Mouse (Mus musculus) kidney, embryonic 14.5 days (tissue): ENCODE measurements around the gene Scrn3. TPM values are rescaled to one million over a fixed set of nuclear protein-coding genes. Genes with fewer than 3 reads are reported as not detected.

Experiments
- ATAC-seq: fragments of 200-750 bp; cut with Nextera tagmentation; 2 replicates; pipeline ENCODE4 v1.8.0; 2017; ENCODE audit warnings: moderate number of reproducible peaks, mild to moderate bottlenecking, moderate TSS enrichment, moderate library complexity; ENCODE audit not compliant: low FRiP score, low TSS enrichment
- H3K27ac ChIP-seq: fragments of 300-500 bp; sonication (generic); 2 replicates; pipeline ENCODE4 v1.5.1; 2014; ENCODE audit warnings: low read depth, mild to moderate bottlenecking, low read length, moderate library complexity, mixed read lengths
- H3K27me3 ChIP-seq: fragments of 300-500 bp; sonication (generic); 2 replicates; pipeline ENCODE4 v1.6.1; 2014; ENCODE audit warnings: mild to moderate bottlenecking, low read length; ENCODE audit not compliant: control insufficient read depth, insufficient read depth
- H3K36me3 ChIP-seq: fragments of 300-500 bp; sonication (generic); 2 replicates; pipeline ENCODE4 v1.6.1; 2014; ENCODE audit warnings: low read length, mixed read lengths; ENCODE audit not compliant: control insufficient read depth, insufficient read depth
- H3K4me1 ChIP-seq: fragments of 300-500 bp; sonication (generic); 2 replicates; pipeline ENCODE4 v1.6.1; 2014; ENCODE audit warnings: low read length, mixed read lengths; ENCODE audit not compliant: control insufficient read depth, insufficient read depth
- H3K4me2 ChIP-seq: fragments of 300-500 bp; sonication (generic); replicated peaks from 2 replicates; pipeline ENCODE4 v1.6.1; 2014; ENCODE audit warnings: low read depth, mild to moderate bottlenecking, low read length
- H3K4me3 ChIP-seq: fragments of 300-500 bp; sonication (generic); 2 replicates; pipeline ENCODE4 v1.5.1; 2014; ENCODE audit warnings: mild to moderate bottlenecking, low read length
- H3K9ac ChIP-seq: fragments of 300-500 bp; sonication (generic); 2 replicates; pipeline ENCODE4 v1.6.1; 2014; ENCODE audit warnings: low read depth, mild to moderate bottlenecking, low read length, moderate library complexity
- H3K9me3 ChIP-seq: fragments of 300-500 bp; sonication (generic); 2 replicates; pipeline ENCODE4 v1.6.1; 2016; ENCODE audit warnings: low read length; ENCODE audit not compliant: control insufficient read depth
- WGBS: fragments of 180-500 bp; shearing (Covaris S2); extraction: QIAGEN DNeasy Blood & Tissue Kit; methylation state at CpG from one replicate; pipeline ENCODE4 v1.1.7; 2014; 5-methylcytosine and 5-hydroxymethylcytosine counted together
- polyA plus RNA-seq: library from polyadenylated mRNA; unstranded; fragments of >200 nt; fragmentation: Nextera tagmentation; extraction: Ambion mirVana; gene quantifications from 2 replicates; pipeline ENCODE4 v1.2.1, GENCODE M21; 2014

Gene Scrn3
- polyA plus RNA-seq, 1 experiment from 2014 or later: 14.5 TPM

DNA sequence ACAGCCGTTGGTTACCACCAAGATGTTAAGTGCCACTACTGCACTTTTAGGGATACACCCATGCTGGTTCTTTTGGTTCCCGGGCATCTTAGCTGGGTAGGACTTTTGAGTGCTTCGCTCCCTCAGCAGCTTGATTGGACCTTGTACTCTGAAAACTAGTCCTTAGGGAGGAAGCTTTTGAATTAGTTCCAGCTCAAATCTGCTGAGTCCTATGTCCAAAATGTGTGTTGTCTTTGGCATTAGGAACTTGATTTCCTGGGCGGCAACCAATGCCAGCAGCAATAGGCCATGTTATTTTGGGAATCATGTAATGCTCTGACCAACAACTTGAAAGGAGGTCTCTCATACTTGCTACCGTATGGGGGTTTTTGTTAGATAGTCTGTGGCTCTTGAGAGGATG is 13.5 kb downstream of the Scrn3 start:
- no peaks in the 10 kb centered on the region for H3K9me3 ChIP-seq
- H3K4me3 ChIP-seq: no peak overlapping the region
- no peaks in the 10 kb centered on the region for H3K27me3 ChIP-seq
- no peaks in the 10 kb centered on the region for H3K36me3 ChIP-seq
- H3K9ac ChIP-seq: no peak overlapping the region
- H3K27ac ChIP-seq: no peak overlapping the region
- H3K4me1 ChIP-seq: no peaks in the 10 kb centered on the region
- no peak overlapping the region for H3K4me2 ChIP-seq
- ATAC-seq: no peak
- WGBS: 89% methylated on average over 5 of the region's 5 CpGs

DNA sequence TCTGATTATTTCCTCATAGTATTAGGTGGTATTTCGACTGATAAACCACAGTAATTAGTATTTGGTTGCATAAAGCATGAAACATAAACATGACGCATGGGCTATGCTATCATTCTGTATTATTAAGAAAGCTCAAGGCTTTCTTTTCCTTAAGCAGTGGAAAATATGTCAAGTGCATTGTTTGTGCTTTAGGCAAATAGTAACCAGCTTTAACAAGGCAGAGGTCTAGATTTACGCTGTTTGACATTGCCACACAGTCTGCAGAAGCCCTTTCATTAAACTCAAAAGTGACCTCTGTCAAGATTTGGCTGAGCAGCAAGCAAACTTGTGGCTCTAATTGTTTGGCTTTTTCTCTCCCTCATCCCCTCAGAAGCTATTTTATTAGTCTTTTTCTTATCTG is 23.5 kb downstream of the Scrn3 start:
- Histone ChIP-seq H3K9me3 (no peaks in the 10 kb centered on the region), H3K27me3 (no peaks in the 10 kb centered on the region), H3K4me1 (no peaks in the 10 kb centered on the region), H3K4me2 (no peak overlapping the region), H3K9ac (no peak overlapping the region), H3K36me3 (no peaks in the 10 kb centered on the region), H3K4me3 (no peak overlapping the region), H3K27ac (no peak overlapping the region)
- ATAC-seq: no peak
- WGBS: 86% methylated on average over 3 of the region's 3 CpGs

DNA sequence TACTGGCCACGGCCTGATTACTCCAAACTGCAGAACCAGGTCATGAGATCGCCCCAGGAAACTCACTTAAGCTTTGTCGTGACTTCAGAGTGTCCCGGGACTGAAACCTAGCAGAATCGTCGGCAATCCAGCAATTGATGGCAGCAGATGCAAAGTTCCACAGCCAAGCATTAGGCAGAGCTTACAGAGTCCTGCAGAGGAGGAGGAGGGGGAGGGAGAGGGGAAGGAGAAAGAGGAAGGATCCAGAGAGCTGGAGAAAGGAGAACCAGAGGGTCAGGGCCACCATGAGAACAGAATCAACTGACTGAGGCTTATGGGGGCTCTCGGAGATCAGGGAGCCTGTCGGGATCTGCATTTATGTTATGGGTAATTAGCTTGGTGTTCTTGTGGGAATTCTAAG is 26.0 kb downstream of the Scrn3 start:
- Histone ChIP-seq H3K4me3 (no peak overlapping the region), H3K4me2 (no peak overlapping the region), H3K36me3 (no peaks in the 10 kb centered on the region), H3K9me3 (no peaks in the 10 kb centered on the region), H3K4me1 (no peaks in the 10 kb centered on the region), H3K27ac (no peak overlapping the region), H3K9ac (no peak overlapping the region), H3K27me3 (no peaks in the 10 kb centered on the region)
- WGBS: 78% methylated on average over 8 of the region's 8 CpGs
- no peak for ATAC-seq

DNA sequence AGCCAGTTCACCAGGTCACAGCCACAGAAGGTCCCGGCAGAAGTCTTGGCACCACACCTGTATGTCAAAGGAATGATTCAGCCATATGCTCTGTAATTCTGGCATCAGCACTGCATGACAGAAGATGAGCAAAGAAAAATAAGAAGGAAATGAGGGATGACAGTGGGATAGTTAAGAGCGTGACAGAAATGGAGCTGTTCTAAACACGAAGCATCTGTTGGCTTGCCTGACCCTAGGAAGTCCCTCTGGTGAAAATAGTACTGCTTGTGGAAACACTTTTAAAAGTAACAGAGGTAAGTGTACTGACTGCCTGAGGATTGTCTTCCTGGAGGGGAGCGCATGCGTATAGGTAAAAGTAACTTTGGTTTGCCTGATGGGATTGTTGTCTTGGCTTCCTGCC is 31.3 kb downstream of the Scrn3 start:
- 93% methylated on average over 5 of the region's 5 CpGs for WGBS
- no peaks in the 10 kb centered on the region for H3K4me1 ChIP-seq
- H3K9me3 ChIP-seq: no peaks in the 10 kb centered on the region
- no peak overlapping the region for H3K9ac ChIP-seq
- no peaks in the 10 kb centered on the region for H3K36me3 ChIP-seq
- no peaks in the 10 kb centered on the region for H3K27me3 ChIP-seq
- H3K27ac ChIP-seq: no peak overlapping the region
- H3K4me2 ChIP-seq: no peak overlapping the region
- H3K4me3 ChIP-seq: no peak overlapping the region
- ATAC-seq: no peak

DNA sequence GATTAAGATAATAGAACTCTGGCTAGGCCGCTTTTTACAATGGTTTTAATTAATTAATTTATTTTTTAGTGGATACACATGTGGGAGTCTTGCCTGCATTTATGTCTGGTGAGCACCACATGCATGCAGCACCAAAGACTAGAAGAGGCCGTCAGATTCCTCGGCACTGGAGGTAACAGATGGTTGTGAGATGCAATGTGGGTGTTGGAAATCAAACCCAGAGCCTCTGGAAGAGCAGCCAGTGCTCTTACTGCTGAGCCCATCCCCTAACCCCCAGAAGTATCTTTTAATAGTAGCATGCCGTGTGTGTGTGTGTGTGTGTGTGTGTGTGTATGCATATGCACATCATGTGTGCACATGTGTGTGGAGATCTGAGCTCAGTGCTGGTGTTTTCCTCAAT is 32.8 kb downstream of the Scrn3 start:
- no peaks in the 10 kb centered on the region for H3K36me3 ChIP-seq
- H3K9ac ChIP-seq: no peak overlapping the region
- no peaks in the 10 kb centered on the region for H3K27me3 ChIP-seq
- no peak overlapping the region for H3K4me3 ChIP-seq
- 78% methylated on average over 4 of the region's 4 CpGs for WGBS
- H3K9me3 ChIP-seq: no peaks in the 10 kb centered on the region
- H3K4me1 ChIP-seq: no peaks in the 10 kb centered on the region
- H3K4me2 ChIP-seq: no peak overlapping the region
- no peak overlapping the region for H3K27ac ChIP-seq
- ATAC-seq: no peak

DNA sequence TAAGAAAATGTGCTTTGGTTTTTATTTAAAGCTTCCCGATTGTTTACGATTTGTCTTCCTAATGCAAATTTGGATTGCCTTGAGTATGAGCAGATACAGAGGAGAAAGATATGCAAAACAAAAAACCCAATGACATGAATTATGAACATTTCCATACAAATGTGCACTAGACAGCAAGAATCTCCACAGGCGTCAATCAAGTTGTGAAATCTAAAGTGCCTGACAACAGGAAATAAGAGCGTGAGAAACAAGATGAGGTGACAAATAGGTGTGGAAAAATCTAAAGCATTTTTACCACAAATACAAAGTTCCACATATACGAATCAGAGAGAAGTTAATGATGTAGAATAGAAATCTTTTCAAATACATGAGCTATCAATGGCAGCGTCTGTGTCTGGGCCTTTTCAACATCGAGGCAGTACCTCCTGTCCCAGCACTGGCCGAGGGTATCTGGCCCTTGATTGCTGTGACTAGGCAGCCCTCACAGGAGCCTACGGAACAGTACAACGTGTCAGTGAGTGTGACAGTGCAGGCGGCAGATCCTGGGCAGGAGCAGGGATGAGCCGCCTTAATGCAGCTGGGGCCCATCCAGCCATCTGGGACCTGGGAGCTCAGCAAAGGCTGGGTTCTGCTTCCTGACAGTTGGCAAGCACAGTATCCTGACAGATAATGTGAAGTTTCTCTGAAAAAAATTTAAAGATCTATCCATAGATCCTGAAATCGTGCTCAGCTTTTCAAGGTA is 34.1 kb downstream of the Scrn3 start:
- 67% methylated on average over 13 of the region's 13 CpGs for WGBS
- no peaks in the 10 kb centered on the region for H3K4me1 ChIP-seq
- H3K36me3 ChIP-seq: no peaks in the 10 kb centered on the region
- H3K9me3 ChIP-seq: no peaks in the 10 kb centered on the region
- H3K9ac ChIP-seq: no peak overlapping the region
- no peak for ATAC-seq
- no peak overlapping the region for H3K4me3 ChIP-seq
- no peak overlapping the region for H3K27ac ChIP-seq
- no peak overlapping the region for H3K4me2 ChIP-seq
- no peaks in the 10 kb centered on the region for H3K27me3 ChIP-seq

DNA sequence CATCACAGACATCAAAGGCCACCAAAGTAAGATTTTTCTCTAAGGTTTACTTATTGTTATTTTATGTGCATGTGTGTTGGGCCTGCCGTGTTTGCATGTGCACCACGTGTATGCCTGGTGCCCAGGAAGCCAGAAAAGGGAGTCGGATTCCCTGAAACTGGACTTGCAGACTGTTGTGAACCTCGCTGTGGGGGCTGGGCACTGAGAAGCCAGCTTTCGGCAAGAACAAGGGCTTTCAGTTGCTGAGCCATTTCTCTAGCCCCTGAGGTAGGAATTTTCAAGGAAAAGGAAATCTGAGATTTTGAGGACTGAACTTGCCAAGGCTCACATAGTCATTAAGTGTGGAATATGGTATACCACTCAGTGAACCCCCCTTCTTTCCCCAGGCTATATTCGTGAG is 34.7 kb downstream of the Scrn3 start:
- no peak overlapping the region for H3K4me2 ChIP-seq
- H3K4me3 ChIP-seq: no peak overlapping the region
- no peaks in the 10 kb centered on the region for H3K4me1 ChIP-seq
- no peaks in the 10 kb centered on the region for H3K27me3 ChIP-seq
- 58% methylated on average over 6 of the region's 6 CpGs for WGBS
- H3K36me3 ChIP-seq: no peaks in the 10 kb centered on the region
- H3K9me3 ChIP-seq: no peaks in the 10 kb centered on the region
- no peak overlapping the region for H3K9ac ChIP-seq
- no peak overlapping the region for H3K27ac ChIP-seq
- ATAC-seq: no peak

DNA sequence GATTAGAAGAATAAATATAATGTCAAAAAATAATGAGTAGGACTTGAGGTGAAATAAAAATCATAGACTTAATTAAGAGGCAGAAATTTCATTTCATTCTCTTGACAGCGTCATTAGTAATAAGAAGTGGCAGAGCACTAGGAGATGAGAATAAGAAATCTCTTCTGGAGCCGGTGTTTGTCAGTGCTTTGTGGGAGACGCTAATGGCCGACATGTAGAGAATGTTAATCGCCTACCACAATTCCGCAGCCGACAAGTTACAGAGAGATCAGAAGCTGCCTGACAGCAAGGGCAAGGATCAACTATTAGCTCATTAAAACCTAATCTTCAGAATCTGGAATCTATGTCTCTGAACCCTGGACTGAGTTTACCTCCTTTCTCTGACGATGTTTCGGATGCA is 35.4 kb downstream of the Scrn3 start:
- H3K4me1 ChIP-seq: no peaks in the 10 kb centered on the region
- no peaks in the 10 kb centered on the region for H3K9me3 ChIP-seq
- 61% methylated on average over 9 of the region's 9 CpGs for WGBS
- no peak overlapping the region for H3K4me3 ChIP-seq
- H3K4me2 ChIP-seq: no peak overlapping the region
- no peaks in the 10 kb centered on the region for H3K27me3 ChIP-seq
- H3K36me3 ChIP-seq: no peaks in the 10 kb centered on the region
- H3K27ac ChIP-seq: no peak overlapping the region
- no peak overlapping the region for H3K9ac ChIP-seq
- no peak for ATAC-seq

DNA sequence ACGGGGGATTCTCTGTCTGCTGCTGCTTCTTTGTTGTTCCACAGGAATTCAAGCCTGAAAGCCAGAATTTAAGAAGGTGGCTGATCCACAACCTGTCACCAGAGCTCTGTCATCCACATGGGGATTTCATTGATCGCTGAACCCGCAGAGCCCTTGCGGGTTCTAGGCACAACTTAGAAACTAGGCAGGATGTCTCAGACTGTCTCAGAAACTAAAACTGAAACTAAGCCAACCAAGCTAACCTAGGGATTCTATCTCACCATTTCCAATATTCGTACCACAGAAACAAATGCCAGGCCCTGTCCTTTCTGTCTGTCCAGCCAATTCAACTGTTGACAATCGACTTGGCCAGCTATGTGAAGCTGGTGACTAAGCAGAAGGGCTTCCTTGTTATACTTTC is 35.8 kb downstream of the Scrn3 start:
- Histone ChIP-seq H3K9ac (no peak overlapping the region), H3K4me3 (no peak overlapping the region), H3K9me3 (no peaks in the 10 kb centered on the region), H3K27me3 (no peaks in the 10 kb centered on the region), H3K27ac (no peak overlapping the region), H3K4me2 (no peak overlapping the region), H3K36me3 (no peaks in the 10 kb centered on the region), H3K4me1 (no peaks in the 10 kb centered on the region)
- 80% methylated on average over 6 of the region's 6 CpGs for WGBS
- ATAC-seq: no peak
